Mouse (Mus musculus) left cerebral cortex, postnatal 14 days (tissue): ENCODE measurements at regions not wholly inside any gene's neighbourhood (a gene's known extent, or its start where the extent isn't known, plus 50 kb on each side); places are given as distances from the start of the nearest gene placed in this dataset.
"Not testable (repeated sequence)": the region's sequence is repeated elsewhere in the genome, so short reads cannot be mapped to it uniquely, and the experiment has no call there.

Source experiments
- DNase-seq, 2 experiments: peaks; one replicate each; pipeline ENCODE4 v3.0.0; 2021 to 2022; ENCODE audit warnings: low spot score in 2 of 2, mixed read lengths in 1 of 2
- intact Hi-C: fragments of 180-260 bp; cut with DNase I; formaldehyde crosslinking; loops from one replicate; pipeline ENCODE4 v1.15.1; 2025

DNA sequence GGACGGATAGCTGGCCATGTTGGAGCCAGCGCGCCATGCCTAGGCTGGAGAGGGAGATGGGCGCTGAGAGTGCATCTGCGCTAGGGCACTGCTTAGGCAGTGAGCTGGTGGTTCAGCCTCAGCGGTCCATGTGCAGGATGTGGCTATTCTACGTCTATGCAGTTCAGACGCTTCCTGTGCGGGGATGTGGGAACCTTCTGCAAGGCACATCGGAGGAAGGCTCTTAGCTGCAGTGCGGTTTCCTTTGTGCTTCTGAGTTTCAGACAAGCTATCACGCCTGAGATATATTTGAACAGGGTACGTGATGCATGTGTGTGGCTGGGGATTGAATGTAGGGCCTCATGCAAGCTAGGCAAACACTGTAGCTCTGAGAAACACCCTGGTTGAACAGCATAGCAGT, 54.4 kb upstream of the Lrpprc start:
- intact Hi-C loops, result no loop called here
- DNase-seq, result no peak

DNA sequence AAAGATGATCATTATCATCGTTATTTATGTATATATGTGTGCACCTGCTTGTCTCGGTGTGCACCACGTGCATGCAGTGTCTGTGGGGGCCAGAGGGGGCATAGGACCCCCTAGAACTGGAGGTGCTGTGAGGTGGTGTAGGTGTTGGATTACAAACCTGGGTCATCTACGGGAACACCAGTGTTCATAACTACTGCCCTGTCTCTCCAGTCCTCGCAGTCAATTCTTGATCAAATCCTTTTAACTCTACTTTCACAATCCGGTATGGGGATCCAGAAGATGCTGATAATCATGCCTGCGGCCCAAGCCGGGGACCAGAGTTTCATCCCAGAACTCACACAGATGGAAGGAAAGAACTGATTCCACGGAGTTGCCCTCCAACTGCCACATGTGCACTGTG, 55.6 kb upstream of the Lrpprc start:
- intact Hi-C loops, result no loop called here
- no peak for DNase-seq

- intact Hi-C loops, result no loop called here
- DNase-seq, result no peak
These were observed 57.9 kb upstream of the Lrpprc start for GRCm38 (mm10) chr17:84848385-84849030.

DNA sequence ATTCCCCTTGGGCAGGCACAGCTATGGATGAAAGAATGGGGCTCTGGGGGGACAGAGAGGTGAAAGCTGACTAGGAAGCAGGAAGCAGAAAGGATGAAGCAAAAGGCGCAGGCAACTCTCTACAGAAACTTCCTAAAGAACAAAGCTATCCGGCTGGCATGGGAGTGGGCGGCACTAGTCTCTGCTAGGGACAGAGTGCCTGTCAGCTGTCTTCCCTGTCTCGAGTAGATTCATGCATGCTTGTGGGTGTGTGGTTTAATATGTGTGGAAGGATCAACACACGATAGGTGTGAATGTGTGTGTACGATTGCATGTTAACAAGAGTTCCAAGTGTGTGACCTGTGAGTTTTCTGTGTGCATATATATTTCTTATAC, 58.4 kb upstream of the Lrpprc start:
- intact Hi-C loops, result no loop called here
- peak in 1 of 2 experiments; percentile 28 for DNase-seq

DNA sequence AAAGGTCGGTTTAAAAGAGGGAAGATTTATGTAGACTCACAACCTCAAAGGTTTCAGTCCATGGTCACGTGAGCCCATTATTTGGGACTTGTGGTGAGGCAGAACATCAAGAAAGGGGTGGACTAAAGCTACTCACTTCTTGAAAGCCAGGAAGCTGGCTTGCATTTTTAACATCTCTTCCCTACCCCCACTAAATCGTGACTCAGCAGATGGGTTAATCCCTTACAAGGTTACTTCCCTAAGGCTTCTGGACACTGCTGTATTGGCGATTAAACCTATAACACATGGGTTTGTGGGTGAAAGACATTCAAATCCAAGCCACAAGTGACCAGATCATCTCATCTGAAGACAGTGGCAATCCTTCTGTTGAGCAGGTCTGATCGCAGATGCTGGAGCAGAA, 59.9 kb upstream of the Lrpprc start:
- DNase-seq, result no peak
- intact Hi-C loops, result no loop called here

- no peak for DNase-seq
- intact Hi-C loops, result no loop called here
These were observed 60.3 kb upstream of the Lrpprc start for GRCm38 (mm10) chr17:84850893-84851292.

GRCm38 (mm10) chr17:84856971-84857370, 66.4 kb upstream of the Lrpprc start:
- no peak for DNase-seq
- intact Hi-C loops, result no loop called here

DNA sequence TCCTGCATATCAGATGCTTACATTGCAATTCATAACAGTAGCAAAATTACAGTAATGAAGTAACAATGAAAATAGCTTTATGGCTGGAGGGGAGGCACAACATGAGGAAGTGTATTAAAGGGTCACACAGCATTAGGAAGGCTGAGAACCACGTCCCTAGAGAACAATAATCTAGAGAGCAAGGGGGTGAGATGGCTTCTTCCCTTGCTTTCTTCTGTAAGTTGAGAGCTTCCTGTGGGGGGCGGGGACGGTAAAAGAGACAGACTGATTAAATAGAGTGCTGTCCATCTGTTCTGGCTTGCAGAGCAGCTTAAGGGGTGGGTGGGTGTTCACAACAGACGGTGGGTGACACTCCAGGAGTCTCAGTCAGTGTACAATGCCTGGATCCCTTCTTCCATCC, 68.2 kb upstream of the Lrpprc start:
- intact Hi-C loops, result no loop called here
- DNase-seq, result no peak

GRCm38 (mm10) chr17:84859916-84860315, 69.3 kb upstream of the Lrpprc start:
- intact Hi-C loops, result no loop called here
- no peak for DNase-seq

GRCm38 (mm10) chr17:84860835-84861234, 70.2 kb upstream of the Lrpprc start:
- intact Hi-C loops, result no loop called here
- no peak for DNase-seq

DNA sequence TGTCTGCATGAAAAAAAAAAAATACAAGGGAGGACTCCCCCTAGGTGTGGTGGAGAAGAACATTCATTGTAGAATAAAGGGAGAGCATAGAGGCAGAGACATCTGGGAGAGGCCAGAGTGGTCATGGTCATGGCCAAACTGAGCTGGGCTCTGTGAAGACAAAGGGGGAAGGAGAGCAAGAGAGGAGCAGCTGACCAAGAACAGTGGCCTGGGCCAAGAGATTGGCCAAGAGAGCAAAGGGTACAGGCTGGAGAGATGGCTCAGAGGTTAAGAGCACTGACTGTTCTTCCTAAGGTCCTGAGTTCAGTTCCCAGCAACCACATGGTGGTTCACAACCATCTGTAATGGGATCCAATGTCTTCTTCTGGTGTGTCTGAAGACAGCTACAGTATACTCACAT, 73.6 kb upstream of the Lrpprc start:
- intact Hi-C loops, DNase-seq: not testable (repeated sequence)

GRCm38 (mm10) chr17:84865158-84865557, 74.6 kb upstream of the Lrpprc start:
- DNase-seq, result peak in 1 of 2 experiments; percentile 31
- intact Hi-C loops, result no loop called here

GRCm38 (mm10) chr17:84865566-84865965, 75.0 kb upstream of the Lrpprc start:
- no peak for DNase-seq
- intact Hi-C loops, result no loop called here

DNA sequence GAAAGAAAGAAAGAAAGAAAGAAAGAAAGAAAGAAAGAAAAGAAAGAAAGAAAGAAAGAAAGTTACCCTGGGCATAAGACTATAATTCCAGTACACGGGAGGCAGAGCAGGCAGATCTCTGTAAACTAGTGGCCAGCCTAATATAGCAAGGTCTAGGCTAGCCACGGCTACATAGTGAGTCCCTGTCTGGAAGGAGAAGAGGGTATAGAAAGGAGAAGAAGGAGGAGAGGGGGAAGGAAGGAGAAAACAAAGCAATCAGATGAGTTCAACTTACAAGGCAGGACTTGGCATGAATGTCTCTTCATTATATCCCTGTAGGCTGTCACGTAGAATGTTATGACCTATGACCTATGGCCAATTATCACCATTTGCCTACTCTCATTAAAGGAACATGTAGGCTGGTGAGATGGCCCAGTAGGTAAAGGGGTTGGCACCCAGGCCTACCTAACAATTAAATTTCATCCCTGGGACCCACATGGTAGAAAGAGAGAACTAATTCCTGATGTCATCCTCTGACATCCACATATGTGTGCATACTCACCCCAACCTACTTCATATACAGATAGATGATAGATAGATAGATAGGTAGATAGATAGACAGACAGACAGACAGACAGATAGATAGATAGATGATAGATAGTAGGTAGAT, 78.6 kb upstream of the Lrpprc start:
- DNase-seq, result no peak
- intact Hi-C loops, result no loop called here

- intact Hi-C loops, result no loop called here
- DNase-seq, result no peak
These were observed 83.0 kb upstream of the Lrpprc start for GRCm38 (mm10) chr17:84873554-84873953.

GRCm38 (mm10) chr17:84874494-84874893, 82.0 kb upstream of the Ppm1b start:
- intact Hi-C loops, result no loop called here
- no peak for DNase-seq

- intact Hi-C loops, result loop anchor here (5.0 kb wide), 4 partner anchors 82 to 312 kb away; partner anchors contain the start of genes Camkmt, Ppm1b and Prepl
- no peak for DNase-seq
These were observed 81.5 kb upstream of the Ppm1b start for GRCm38 (mm10) chr17:84875031-84875430.

GRCm38 (mm10) chr17:84876037-84876436, 80.5 kb upstream of the Ppm1b start:
- intact Hi-C loops, result loop anchor here (5.0 kb wide), 4 partner anchors 81 to 311 kb away; partner anchors contain the start of genes Camkmt, Ppm1b and Prepl
- DNase-seq, result no peak

GRCm38 (mm10) chr17:84877176-84877863, 79.2 kb upstream of the Ppm1b start:
- intact Hi-C loops, result loop anchor here (5.0 kb wide), 4 partner anchors 80 to 310 kb away; partner anchors contain the start of genes Camkmt, Ppm1b and Prepl
- peak; percentile 11 to 48 for DNase-seq

- peak; percentile 53 to 74 for DNase-seq
- intact Hi-C loops, result loop anchor here (5.0 kb wide), 4 partner anchors 79 to 309 kb away; partner anchors contain the start of genes Camkmt, Ppm1b and Prepl
These were observed 78.7 kb upstream of the Ppm1b start for GRCm38 (mm10) chr17:84877864-84878224.
